In the genomic region with DNA sequence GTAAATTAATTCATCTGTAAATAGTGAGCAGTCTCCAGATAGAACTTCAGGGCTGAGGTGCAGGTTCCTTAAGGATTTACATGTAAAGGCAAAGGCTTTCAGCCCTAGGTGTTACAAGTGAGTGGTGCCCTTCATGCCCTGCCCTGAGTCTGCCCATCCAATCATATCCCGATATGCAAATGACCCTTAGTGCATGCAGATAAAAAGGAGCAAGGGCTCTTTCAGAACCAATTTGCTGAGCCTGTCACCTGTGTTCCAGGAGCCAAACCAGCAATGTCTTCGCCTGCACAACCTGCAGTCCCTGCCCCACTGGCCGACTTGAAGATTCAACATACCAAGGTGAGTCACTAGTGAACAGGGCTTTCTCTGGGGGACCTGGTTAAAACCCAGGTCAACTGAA, we compare ENCODE assay signal across 9 mouse cellular contexts.
DNase-seq lines count a peak whose midpoint lies in the region; ATAC-seq lines count a peak whose summit lies in the region.
"Had no signal": no experiment of that assay in that cellular context is flagged by ENCODE, and none has a peak within 500 bp of the region (broad histone marks: within the 10 kb centered on the region; RNA-seq: fewer than 3 reads in every experiment).

No protein-coding gene starts in this region.

- H3K9ac ChIP-seq in hindbrain, embryonic 12.5 days = no peak overlapping the region
- H3K9ac ChIP-seq in midbrain, embryonic 13.5 days (replicated peaks) = no peak overlapping the region

- H3K36me3 ChIP-seq in hindbrain, embryonic 12.5 days = no peaks in the 10 kb centered on the region
- no peaks in the 10 kb centered on the region for H3K36me3 ChIP-seq in midbrain, embryonic 10.5 days
- H3K36me3 ChIP-seq in midbrain, embryonic 13.5 days = no peaks in the 10 kb centered on the region

- H3K4me2 ChIP-seq in hindbrain, embryonic 12.5 days (replicated peaks) = no peak overlapping the region
- H3K4me2 ChIP-seq in midbrain, embryonic 13.5 days (replicated peaks) = no peak overlapping the region

- no peak overlapping the region for H3K4me3 ChIP-seq in hindbrain, embryonic 12.5 days
- H3K4me3 ChIP-seq in midbrain, embryonic 10.5 days = no peak overlapping the region
- H3K4me3 ChIP-seq in midbrain, embryonic 13.5 days (replicated peaks) = no peak overlapping the region

- no peaks in the 10 kb centered on the region for H3K27me3 ChIP-seq in hindbrain, embryonic 12.5 days
- H3K27me3 ChIP-seq in midbrain, embryonic 10.5 days (ENCODE audit: low read depth, poor library complexity, severe bottlenecking) = no peaks in the 10 kb centered on the region
- H3K27me3 ChIP-seq in midbrain, embryonic 13.5 days = no peaks in the 10 kb centered on the region
- H3K27me3 ChIP-seq: megakaryocyte, embryonic 14.5 days had no signal

- H3K9me3 ChIP-seq in hindbrain, embryonic 12.5 days (replicated peaks) = no peaks in the 10 kb centered on the region
- H3K9me3 ChIP-seq in midbrain, embryonic 10.5 days (replicated peaks) = no peaks in the 10 kb centered on the region
- H3K9me3 ChIP-seq in midbrain, embryonic 13.5 days = no peaks in the 10 kb centered on the region
- H3K9me3 ChIP-seq: megakaryocyte, embryonic 14.5 days had no signal

- 62% methylated on average over 3 of the region's 3 CpGs for WGBS in hindbrain, embryonic 12.5 days
- WGBS in midbrain, embryonic 10.5 days = 69% methylated on average over 3 of the region's 3 CpGs
- 71% methylated on average over 3 of the region's 3 CpGs for WGBS in midbrain, embryonic 13.5 days

- peak; percentile 50 for DNase-seq in adrenal gland, adult 2 months
- DNase-seq in kidney, postnatal 10 days = peak; percentile 29
- DNase-seq in thymus, adult 18-20 months = no peak
- DNase-seq in midbrain, embryonic 10.5 days (ENCODE audit: low spot score) = no peak

- no peak overlapping the region for H3K27ac ChIP-seq in hindbrain, embryonic 12.5 days
- no peak overlapping the region for H3K27ac ChIP-seq in midbrain, embryonic 10.5 days (replicated peaks)
- H3K27ac ChIP-seq in midbrain, embryonic 13.5 days = no peak overlapping the region

- peak; percentile 97 for ATAC-seq in erythroblast, adult 5-6 weeks (replicated peaks; ENCODE audit: low FRiP score, poor library complexity, severe bottlenecking)
- ATAC-seq in megakaryocyte-erythroid progenitor cell, adult 5-6 weeks (replicated peaks; ENCODE audit: low FRiP score, low TSS enrichment, poor library complexity, severe bottlenecking) = peak; percentile 97
- no peak for ATAC-seq in hindbrain, embryonic 12.5 days (ENCODE audit: low FRiP score)
- no peak for ATAC-seq in midbrain, embryonic 13.5 days

- no peaks in the 10 kb centered on the region for H3K4me1 ChIP-seq in hindbrain, embryonic 12.5 days
- no peaks in the 10 kb centered on the region for H3K4me1 ChIP-seq in midbrain, embryonic 10.5 days
- no peaks in the 10 kb centered on the region for H3K4me1 ChIP-seq in midbrain, embryonic 13.5 days (replicated peaks)

Comparison
In these comparisons a context has a peak if more than half of its experiments do, and no peak if none do; other contexts are left out.
1. DNase-seq: peak in adrenal gland, adult 2 months (single experiment) and kidney, postnatal 10 days (single experiment); none in thymus, adult 18-20 months (0 of 2) and midbrain, embryonic 10.5 days (single experiment).
2. ATAC-seq: peak in erythroblast, adult 5-6 weeks (single experiment) and megakaryocyte-erythroid progenitor cell, adult 5-6 weeks (single experiment); none in hindbrain, embryonic 12.5 days (single experiment) and midbrain, embryonic 13.5 days (single experiment).